Mouse (Mus musculus): Measurements from ENCODE around the gene Foxc1.

The Foxc1 gene

DNA sequence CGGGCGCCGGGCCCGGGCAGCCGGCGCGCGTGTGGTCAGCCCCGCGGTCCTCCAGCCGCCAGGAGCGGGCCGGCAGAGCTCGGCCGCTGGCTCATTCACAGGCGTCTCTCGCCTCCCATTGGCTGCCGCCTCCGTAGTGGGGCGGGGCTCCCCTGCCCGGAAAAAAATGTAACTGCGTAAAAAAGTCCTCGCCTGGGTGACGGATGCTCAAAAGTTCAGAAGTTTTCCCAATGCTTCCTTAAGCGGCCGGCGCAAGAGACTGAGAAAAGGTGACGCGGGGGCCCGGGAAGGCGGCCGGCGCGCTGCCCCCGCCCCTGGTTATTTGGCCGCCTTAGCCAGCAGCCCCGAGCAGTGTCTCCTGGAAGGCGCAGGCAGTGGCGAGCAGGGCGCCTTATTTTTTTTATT, at the start of gene Foxc1:
TSS of gene Foxc1 (plus strand) at position 206 of the 405 bp plus-strand sequence.
- in situ Hi-C loops (cut with MboI, MseI) = no loop called here

DNA sequence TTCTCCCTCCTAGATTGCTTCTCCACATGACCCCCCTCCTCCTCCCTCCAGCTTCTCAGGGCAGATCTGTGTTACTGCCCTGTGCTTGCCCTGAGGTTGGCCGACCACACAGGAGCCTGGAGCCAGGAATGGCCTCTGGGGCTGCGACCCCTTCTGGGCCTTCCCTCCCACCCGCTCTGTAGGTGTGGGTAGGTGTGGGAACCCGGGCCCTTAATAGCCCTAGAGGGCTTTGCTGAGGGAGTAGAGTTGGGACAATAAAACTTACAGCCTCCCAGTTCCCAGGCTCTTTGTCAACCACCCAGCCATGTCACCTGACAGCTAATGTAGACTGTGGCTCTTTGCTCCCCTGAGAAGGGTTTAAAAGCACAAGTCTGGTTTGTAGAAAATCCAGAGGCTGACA, 46.0 kb upstream of the Foxc1 start:
- in situ Hi-C loops (cut with MboI, MseI) = no loop called here

DNA sequence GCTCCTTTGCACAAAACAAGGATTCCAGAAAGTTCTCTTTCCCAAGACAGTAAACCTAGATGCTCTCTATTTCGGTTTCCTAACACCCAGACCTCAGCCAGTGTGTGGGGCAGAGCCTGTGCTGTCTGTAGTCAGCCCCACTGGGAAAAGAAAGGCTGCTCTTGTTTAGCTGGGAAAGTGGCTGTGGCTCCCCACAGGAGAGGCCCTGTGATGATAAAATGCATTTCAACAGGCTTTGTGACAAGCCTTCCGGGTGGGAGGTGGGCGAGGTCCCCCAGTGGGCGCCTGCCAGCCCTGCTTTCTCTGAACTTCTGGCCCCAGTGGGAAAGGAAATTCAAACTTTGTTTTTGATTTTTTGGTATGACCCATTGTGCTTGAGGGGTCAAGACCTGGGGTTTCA, 45.4 kb upstream of the Foxc1 start:
- in situ Hi-C loops (cut with MboI, MseI) = no loop called here

DNA sequence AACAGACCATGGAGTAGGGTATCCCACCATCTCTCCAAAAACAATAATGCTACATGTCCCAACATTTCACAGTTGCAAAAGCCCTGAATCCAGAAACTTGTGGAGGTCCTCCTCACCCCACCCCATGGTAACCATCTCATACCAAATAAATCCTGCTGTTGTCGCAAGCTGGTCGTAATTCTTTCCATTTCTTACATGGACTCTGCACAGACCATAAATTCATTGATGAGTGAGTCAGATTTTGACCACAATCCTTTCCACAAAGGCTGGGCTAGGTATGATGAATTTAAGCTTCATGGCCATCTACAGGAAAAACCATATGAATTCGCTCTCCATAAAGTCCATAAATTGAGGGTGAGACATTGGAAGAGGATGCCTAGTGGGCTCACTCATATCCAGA, 42.0 kb upstream of the Foxc1 start:
- in situ Hi-C loops (cut with MboI, MseI) = no loop called here

DNA sequence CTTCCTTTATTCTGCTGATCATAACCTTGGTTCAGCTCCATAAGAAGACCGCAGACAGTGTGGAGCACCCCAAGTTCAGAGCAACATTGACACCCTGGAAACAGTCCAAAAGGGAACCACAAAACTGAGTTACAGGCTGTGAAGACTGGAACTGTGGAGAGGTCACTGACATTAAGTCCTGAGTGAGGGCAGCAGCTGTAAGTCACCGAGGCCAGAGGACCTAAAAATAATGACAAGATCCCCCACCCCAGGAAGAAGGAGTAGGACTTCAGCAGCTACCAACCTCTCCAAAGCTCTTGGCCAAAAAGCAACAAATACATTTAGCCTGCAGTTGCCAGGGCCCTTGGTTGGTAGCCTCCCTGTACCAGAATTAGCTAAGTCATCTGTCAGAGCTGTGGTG, 40.9 kb upstream of the Foxc1 start:
- in situ Hi-C loops (cut with MboI, MseI) = no loop called here

DNA sequence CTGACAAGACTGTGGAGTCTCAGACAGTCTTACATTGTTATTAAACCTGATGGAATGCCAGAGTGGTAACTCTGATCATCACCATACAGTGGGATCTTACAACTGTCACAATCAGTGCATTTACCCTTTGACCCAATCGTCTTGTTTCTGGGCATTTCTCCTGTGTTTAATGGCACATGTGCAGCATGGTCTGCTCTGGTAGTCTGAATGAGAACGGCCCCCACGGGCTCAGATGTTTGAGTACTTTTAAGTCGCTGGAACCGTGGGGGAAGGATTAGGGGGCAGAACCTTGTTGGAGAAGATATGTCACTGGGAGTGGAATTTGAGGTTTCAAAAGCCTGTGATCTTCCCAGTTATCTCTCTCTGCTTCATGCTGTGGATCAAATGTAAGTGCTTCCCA, 33.6 kb upstream of the Foxc1 start:
- in situ Hi-C loops (cut with MboI, MseI) = no loop called here

DNA sequence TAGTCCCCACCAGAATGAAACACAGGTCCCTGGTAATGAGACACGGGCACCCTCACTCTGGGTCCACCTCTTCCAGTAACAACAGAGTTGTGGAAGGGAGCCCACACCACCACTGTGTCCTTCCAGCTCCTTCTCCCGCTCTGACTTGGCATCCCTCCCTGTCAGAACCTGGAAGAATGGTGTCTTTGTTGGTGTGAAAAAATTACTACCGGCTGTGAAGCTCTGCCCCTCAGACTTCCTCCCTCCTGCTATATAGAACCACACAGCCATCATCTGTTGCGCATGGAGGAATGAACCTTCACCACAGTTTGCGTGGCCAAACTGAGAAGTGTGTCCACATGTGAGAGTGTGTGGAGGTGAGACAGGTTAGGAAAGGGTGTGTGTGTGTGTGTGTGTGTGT, 30.7 kb upstream of the Foxc1 start:
- in situ Hi-C loops (cut with MboI, MseI) = no loop called here

DNA sequence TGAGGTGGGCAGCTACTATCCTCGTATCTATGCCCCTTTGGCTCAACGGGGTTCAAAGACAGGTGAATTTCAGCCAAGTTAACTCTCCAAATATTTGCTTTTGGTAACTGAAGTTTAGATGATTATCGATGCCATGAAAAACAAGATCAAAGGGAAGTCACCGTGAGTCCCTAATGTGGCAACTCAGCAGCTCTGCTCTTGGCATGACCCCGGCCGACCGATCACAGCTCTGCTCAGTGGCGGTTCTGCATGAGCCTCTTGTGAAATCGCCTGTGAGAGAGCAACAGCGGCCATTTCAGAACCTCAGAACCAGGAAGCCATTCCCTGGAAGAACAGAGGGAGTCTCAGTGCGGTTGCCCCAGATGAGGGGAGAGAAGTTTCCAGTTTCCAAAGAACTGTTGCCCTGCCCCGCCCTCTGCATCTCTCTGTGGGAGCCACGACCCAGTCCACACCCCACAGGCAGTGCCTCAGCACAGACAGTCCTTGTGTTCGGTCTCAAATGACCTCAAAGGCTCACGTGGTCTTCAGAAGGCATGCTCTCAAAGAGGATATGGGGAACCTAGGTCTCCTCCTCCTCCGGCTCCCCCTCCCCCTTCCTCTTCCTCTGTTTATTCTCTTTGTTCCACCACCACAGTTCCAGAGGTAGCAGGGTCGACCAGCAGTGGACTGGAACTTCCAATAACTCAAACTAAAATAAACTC, 27.0 kb upstream of the Foxc1 start:
- in situ Hi-C loops (cut with MboI, MseI) = no loop called here

DNA sequence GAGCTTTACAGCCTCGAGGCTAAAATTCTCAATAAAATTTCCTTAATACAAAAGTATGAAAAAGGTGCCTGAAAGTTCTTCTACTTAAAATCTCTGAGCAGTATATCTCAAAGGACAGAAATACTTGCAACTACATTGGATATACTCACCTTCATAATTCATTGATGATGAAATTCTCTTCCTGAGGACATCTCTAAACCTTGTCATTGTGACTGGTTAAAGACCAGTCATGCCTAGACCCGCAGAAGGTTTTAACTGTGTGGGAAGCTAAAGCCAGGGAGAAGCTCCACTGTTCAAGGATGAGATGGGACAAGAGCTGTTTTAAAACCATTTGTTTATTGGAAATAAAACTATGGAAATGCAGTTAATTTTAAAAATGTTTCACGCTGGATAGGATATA, 26.1 kb upstream of the Foxc1 start:
- in situ Hi-C loops (cut with MboI, MseI) = loop anchor here (10.0 kb wide), 1 partner anchor 885 kb away; no protein-coding TSS in a partner anchor

DNA sequence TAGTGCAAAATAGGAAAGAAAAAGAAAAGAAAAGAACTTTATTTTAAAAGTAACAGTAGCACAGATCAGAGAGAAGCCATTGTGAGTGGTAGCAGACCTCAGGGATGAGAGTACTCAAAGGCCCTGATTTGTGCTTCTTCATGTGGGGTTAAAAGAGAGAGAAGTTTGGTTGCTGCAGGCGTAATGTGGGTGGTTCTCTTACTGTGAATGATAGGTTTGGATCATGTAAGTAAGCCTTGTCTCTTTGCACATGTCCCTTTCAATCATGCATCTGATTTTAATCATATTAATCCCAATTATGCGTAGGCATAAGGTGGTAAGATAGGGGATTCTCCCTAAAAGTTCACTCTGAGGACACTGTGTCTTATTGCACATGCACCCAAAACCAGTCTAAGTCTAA, 24.4 kb upstream of the Foxc1 start:
- in situ Hi-C loops (cut with MboI, MseI) = loop anchor here (10.0 kb wide), 1 partner anchor 883 kb away; no protein-coding TSS in a partner anchor

DNA sequence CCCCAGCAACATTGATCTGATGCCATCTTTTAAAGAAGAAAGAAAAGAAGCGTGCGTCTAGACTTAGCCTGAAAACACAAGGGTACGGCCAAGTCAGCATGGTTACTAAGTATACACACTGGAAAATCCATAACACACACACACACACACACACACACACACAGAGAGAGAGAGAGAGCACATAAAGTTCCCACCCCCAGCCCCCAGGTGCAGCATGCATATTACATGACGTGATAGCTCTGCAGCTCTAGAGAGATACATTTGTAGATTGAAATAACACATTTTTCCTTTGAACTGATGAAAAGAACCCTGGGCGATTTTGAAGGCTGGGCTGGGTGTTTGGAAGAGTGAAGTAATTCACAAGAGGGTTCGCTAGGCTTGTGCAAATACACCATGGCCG, 21.7 kb upstream of the Foxc1 start:
- in situ Hi-C loops (cut with MboI, MseI) = loop anchor here (10.0 kb wide), 1 partner anchor 880 kb away; no protein-coding TSS in a partner anchor

DNA sequence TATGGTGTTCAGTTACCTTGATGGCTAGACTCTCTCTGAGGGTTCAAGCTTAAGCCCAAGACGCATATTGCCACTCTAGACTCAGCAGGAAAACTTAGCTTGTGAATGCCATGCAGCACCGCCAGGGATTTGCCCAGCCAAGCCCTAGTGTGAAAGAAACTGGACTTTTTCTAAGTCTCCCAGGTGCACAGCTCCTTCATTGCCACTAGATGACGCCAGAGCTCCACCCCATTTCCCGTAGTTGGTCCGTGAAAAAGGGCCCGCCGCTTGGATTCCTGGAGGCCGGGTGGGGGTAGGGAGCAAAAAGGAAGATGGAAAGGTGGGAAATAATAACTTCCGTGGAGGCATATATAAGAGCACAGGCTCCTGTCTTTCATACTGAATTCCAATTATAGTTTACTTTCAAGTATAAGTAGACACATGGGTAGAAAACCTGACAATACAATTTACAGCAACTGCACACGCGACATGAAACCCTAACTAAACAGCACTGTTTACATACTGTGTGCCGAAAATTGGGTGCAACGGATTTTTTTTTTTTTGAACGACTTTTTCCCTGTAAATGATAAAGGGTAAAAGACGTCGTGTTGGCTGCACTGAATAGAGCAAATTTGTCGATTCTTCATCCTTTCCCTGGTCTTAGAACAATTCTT, 13.8 kb upstream of the Foxc1 start:
- in situ Hi-C loops (cut with MboI, MseI) = no loop called here

DNA sequence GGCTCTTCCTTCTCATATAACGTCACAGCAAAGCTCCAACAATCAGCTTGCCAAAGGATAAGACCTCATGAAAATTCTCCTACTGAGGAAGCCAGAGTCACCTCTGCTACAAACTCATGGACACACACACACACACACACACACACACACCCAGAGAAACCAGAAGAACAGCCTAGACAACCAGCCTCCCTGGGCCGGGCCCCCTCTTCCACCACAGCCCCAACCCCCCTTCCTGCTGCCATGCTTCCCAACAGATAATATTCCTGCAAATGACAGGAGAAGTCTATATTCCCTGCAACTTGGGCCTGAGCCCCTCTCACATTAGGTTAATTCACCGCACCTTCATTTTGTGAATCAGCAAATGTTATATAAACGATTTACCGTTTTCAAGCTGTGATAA, 13.3 kb upstream of the Foxc1 start:
- in situ Hi-C loops (cut with MboI, MseI) = no loop called here

DNA sequence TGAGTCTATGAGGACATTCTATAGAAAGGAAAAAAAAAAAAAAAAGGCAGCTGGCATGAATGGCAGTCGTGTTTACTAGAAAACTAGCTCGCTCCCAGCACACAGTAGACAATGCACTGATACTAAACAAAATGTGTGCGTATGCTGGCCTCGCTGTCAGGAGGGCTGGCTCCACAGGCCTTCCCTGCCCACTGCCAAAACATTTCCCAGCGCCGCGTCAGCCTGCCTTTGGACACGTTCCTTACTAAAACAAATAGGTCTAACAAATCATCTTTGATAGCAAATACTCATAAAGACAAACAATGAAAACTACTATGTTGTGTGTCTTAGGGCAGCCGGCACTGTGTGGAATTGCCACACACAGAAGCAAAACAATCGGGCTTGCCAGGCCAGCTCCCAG, 9.1 kb upstream of the Foxc1 start:
- in situ Hi-C loops (cut with MboI, MseI) = loop anchor here (5.0 kb wide), 1 partner anchor 615 kb away; no protein-coding TSS in a partner anchor

DNA sequence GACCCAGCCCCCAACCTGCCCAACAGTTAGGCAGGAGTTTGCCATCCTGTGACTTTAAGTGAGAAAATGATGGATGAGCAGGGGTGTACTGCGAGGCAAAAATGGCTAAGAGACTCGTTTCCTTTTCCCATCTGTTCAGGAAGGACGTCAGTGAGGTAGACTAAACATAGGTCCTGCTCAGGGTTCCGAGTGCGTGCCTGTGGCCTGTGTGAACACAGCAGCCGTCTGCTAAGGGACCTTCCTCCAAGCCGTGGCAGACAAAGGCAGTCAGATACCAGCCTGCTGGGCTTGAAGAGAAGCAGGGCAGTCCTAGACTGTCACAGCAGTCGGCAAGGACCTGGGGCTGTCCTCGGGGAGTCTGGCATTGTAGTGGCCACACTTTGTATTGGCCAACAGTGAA, 8.4 kb upstream of the Foxc1 start:
- in situ Hi-C loops (cut with MboI, MseI) = loop anchor here (5.0 kb wide), 1 partner anchor 614 kb away; no protein-coding TSS in a partner anchor

DNA sequence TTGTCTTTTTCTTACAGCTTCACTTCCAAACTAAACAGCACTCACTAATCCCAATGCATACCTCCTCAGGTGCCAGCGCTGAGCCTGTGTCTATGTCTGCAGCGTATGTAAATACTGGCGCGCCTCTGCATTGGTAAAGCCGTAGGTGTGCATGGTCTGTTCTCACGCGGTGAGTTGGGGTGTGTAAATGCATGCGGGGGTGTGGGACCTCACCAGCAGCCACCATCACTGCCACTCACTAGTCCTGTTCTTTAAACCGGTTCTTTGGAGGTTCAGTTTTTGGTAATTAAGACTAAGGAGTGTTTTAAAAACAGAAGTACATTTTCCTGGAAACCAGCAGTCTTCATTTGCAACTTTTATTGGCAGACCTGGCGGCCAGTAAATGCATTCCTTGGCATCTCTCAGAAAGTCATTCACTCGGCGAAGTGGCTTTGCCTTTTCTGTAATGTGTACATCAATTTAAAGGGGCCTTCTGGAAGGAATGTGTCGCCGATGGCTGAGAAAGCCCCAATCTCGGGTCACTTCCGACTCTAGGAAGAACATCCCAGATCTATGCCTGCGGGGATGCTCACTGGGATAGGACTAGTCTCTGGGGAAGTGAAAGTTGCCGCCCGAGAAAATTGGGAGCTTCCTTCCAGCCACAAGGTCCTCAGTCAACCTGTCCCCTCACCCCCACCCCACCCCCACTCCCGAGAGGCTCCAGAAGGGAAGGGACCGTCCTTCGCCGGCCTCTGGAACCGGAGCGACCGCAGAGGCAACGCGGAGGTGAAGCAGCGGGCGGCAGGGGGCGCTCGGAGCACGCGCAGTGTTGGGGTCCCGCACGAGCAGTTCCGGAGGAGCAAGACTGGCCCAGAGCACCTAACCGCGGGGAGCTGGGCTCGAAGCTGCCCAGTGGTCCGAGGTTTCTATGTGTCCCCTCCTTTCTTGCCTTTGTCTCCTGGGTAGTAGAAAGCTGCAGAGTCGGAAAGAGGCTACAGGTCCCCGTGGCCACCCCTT, 5.6 kb upstream of the Foxc1 start:
- in situ Hi-C loops (cut with MboI, MseI) = loop anchor here (5.0 kb wide), 2 partner anchors 416 to 871 kb away; no protein-coding TSS in a partner anchor

DNA sequence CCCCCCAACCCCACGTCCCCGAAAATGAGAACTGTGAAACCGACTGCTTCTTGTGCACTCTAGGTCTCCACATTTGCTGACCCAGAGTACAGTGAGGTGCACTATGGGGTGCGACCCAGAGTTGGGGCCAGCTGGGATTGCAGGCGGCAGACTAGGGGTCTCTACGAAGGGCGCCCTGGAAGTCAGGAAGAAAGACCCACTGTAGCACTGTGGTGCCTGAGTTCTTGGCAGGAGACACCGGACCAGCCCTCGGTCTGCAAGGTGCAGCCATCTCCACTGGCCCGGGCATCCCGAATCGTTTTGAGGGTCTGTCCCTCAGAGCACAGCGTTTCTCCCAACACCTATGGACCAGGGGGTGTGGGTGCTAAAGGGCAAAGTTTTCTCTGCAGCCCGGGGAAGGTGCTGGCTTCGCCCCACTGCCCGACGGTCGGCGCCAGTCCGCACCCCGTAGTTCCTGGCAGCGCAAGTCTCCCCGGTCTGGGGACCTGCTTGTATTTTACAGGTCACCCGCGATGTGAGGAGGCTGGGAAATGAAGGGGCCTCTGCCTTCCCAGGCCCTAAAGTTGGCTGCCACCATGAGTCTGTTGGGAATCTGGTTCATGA, 4.6 kb upstream of the Foxc1 start:
- in situ Hi-C loops (cut with MboI, MseI) = loop anchor here (5.0 kb wide), 2 partner anchors 415 to 870 kb away; no protein-coding TSS in a partner anchor

DNA sequence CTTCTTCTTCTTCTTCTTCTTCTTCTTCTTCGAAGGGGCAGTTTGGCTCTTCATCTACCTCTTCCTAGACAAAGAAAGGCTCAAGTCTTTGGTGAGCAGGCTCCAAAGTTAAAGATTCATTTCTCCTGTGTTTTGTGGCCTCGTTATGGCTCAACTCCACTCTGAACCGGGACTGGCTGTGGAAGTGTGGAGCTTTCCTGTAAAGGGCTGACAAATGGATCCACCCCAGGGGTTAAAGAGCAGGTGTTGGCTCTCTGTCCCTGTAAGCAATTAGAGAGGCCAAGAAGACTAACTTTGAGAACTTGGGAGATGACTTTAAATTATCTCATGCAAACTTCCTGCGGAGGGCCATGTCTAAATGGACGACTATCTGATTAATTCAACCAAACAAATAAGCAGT, 4.0 kb upstream of the Foxc1 start:
- in situ Hi-C loops (cut with MboI, MseI) = loop anchor here (5.0 kb wide), 2 partner anchors 415 to 870 kb away; no protein-coding TSS in a partner anchor

DNA sequence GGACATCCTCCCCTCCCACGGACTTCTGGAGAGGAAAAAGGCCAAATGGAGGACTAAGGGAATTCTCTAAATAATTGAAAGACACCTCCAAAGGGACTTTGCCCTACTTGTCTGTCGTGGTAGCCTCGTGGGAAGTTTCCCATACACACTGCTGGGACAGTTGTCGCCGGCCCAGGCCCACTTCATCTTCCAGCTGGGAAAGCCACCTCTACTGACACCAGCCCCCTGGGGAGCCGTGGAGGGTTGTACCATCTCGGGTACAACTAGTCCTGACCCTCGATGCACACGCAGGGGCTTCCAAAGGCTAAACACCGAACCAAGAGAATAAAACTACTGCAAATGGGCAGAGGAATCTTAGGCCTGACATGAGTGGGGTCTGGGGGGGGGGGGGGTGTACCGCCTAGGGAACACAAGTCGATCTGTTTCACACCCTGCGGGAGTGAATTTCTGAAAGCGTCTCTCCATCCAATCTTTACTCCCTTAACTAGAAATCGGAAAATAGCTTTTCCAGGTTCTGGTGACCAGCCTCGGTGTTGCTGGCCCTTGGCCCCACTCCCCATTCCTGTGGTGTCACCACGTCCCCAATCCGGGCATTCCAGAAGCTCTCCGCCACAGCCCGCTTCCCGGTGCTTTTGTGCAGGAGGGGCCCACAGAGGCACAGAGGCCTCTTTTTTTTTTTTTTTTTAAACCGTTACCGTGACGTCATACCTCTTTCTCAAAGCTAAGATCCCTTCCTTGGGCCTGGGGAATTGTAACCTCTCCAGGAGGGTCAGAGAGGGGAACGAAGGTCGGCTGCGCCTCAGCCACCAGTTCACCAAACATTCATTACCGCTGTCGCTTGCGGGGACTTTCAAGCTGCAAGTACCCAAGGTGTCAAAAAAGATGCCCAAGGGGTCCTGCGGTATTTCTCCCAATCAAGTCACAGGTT, 3.0 kb upstream of the Foxc1 start:
- in situ Hi-C loops (cut with MboI, MseI) = loop anchor here (5.0 kb wide), 2 partner anchors 414 to 869 kb away; no protein-coding TSS in a partner anchor

DNA sequence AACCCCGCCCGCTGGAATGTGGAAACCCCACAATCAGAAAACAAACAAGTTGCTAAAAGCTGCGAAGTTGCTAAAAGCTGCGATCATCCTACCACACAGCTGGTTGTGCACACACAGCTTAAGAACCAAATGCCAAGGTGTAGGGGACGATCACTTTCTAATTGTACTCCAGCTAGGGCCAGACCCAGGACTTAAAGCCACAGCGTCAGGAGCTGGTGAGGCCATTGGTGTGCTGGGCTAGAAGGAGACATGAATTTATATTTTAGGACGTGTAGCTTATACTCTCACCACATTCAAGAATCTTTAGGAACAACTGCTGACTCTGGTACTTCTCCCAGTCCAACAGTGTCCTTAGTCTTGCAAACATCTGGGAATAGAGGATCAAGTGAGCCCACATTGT, 1.9 kb upstream of the Foxc1 start:
- in situ Hi-C loops (cut with MboI, MseI) = loop anchor here (5.0 kb wide), 2 partner anchors 413 to 868 kb away; no protein-coding TSS in a partner anchor

Data from regulatory T cell (primary cell).